Comparison of ENCODE assay signal across 8 mouse cellular contexts in the genomic region with DNA sequence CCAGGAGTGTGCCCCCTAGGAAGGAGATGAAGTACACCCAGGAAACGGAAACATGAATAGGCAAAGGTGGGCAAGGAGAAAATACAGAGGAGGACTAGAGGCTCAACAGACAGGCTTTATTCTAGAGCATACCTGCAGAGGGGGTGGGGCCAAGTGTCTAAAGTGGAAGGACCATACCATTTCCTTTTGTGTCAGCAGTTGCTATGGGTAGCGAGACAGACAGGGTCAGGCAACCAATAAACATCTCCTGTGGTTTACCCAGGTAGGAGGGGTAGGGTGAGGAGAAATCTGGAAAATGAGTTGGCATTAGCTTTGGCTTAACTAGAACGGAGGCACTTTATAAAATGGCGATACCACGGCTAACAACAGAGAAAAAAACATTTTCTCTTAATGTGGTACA. TPM values are rescaled to one million over a fixed set of nuclear protein-coding genes. Genes with fewer than 3 reads are reported as not detected.
DNase-seq lines count a peak whose midpoint lies in the region; ATAC-seq lines count a peak whose summit lies in the region.

No protein-coding gene starts in this region.

- ATAC-seq in heart, embryonic 13.5 days (ENCODE audit: extremely low read depth, insufficient number of reproducible peaks, low FRiP score, low TSS enrichment) = no peak
- ATAC-seq in hindbrain, embryonic 11.5 days (ENCODE audit: low FRiP score) = no peak
- ATAC-seq in limb, embryonic 12.5 days (ENCODE audit: insufficient number of reproducible peaks, insufficient read depth, low FRiP score, low TSS enrichment, low read depth) = no peak
- no peak for ATAC-seq in midbrain, embryonic 16.5 days
- ATAC-seq in granulocyte monocyte progenitor cell, adult 5-6 weeks (replicated peaks; ENCODE audit: poor library complexity, severe bottlenecking) = no peak

- 0 out of 2 replicates have a peak overlapping the region, but pooled peaks have one; percentile 81 for H3K27ac ChIP-seq in heart, embryonic 13.5 days (replicated peaks)
- no peak overlapping the region for H3K27ac ChIP-seq in hindbrain, embryonic 11.5 days (ENCODE audit: low read depth, low read length)
- H3K27ac ChIP-seq in limb, embryonic 12.5 days = peak overlapping the region; percentile 98
- 0 out of 2 replicates have a peak overlapping the region, but pooled peaks have one; percentile 97 for H3K27ac ChIP-seq in midbrain, embryonic 16.5 days (ENCODE audit: low read length)

- H3K4me2 ChIP-seq in heart, embryonic 13.5 days = peak overlapping the region; percentile 76
- H3K4me2 ChIP-seq in hindbrain, embryonic 11.5 days (replicated peaks; ENCODE audit: low read depth, low read length) = peak overlapping the region; percentile 5; the same call in 1 of the 2 replicates
- H3K4me2 ChIP-seq in limb, embryonic 12.5 days = peak overlapping the region; percentile 65
- H3K4me2 ChIP-seq in midbrain, embryonic 16.5 days (ENCODE audit: low read length) = peak overlapping the region; percentile 63

- peaks cover 18% of the 10 kb centered on the region for H3K4me1 ChIP-seq in heart, embryonic 13.5 days
- no peaks in the 10 kb centered on the region; the same call in 1 of the 2 replicates for H3K4me1 ChIP-seq in hindbrain, embryonic 11.5 days (replicated peaks; ENCODE audit: control insufficient read depth, insufficient read depth, low read length)
- peaks cover 18% of the 10 kb centered on the region for H3K4me1 ChIP-seq in limb, embryonic 12.5 days (replicated peaks)
- peaks cover 14% of the 10 kb centered on the region for H3K4me1 ChIP-seq in midbrain, embryonic 16.5 days (ENCODE audit: control insufficient read depth, insufficient read depth, low read length)

- no peak for DNase-seq in heart, adult 8-10 months (ENCODE audit: low spot score)
- peak; percentile 49 for DNase-seq in cerebellum, adult 8-10 months
- DNase-seq in hindbrain, embryonic 11.5 days (ENCODE audit: low spot score) = peak; percentile 6
- no peak for DNase-seq in right cerebral cortex, postnatal 25 days

- no peaks in the 10 kb centered on the region for H3K9me3 ChIP-seq in heart, embryonic 13.5 days
- H3K9me3 ChIP-seq in hindbrain, embryonic 11.5 days (ENCODE audit: control insufficient read depth, low read length) = no peaks in the 10 kb centered on the region
- H3K9me3 ChIP-seq in limb, embryonic 12.5 days = no peaks in the 10 kb centered on the region
- 0 out of 2 replicates have a peak, but pooled peaks cover 2% of the 10 kb centered on the region for H3K9me3 ChIP-seq in midbrain, embryonic 16.5 days (replicated peaks; ENCODE audit: control insufficient read depth, low read length, poor library complexity, severe bottlenecking)

- peak overlapping the region; percentile 88 for H3K4me3 ChIP-seq in heart, embryonic 13.5 days
- H3K4me3 ChIP-seq in hindbrain, embryonic 11.5 days (ENCODE audit: low read depth, low read length) = no peak overlapping the region
- H3K4me3 ChIP-seq in limb, embryonic 12.5 days (replicated peaks) = peak overlapping the region; percentile 64
- peak overlapping the region; percentile 70 for H3K4me3 ChIP-seq in midbrain, embryonic 16.5 days (ENCODE audit: low read depth, low read length)

- H3K27me3 ChIP-seq in heart, embryonic 13.5 days (replicated peaks) = no peaks in the 10 kb centered on the region
- H3K27me3 ChIP-seq in hindbrain, embryonic 11.5 days (ENCODE audit: control insufficient read depth, insufficient read depth, low read length) = no peaks in the 10 kb centered on the region
- no peaks in the 10 kb centered on the region for H3K27me3 ChIP-seq in limb, embryonic 12.5 days
- H3K27me3 ChIP-seq in midbrain, embryonic 16.5 days (ENCODE audit: control insufficient read depth, insufficient read depth, low read depth, low read length) = no peaks in the 10 kb centered on the region

- no peak overlapping the region for H3K9ac ChIP-seq in heart, embryonic 13.5 days
- no peak overlapping the region for H3K9ac ChIP-seq in hindbrain, embryonic 11.5 days (ENCODE audit: low read depth, low read length)
- peak overlapping the region; percentile 19; the same call in 1 of the 2 replicates for H3K9ac ChIP-seq in limb, embryonic 12.5 days (replicated peaks)
- H3K9ac ChIP-seq in midbrain, embryonic 16.5 days (ENCODE audit: low read depth, low read length) = no peak overlapping the region

- WGBS in heart, embryonic 13.5 days = 77% methylated on average over 5 of the region's 5 CpGs
- 75% methylated on average over 5 of the region's 5 CpGs for WGBS in hindbrain, embryonic 11.5 days
- WGBS in limb, embryonic 12.5 days = 37% methylated on average over 5 of the region's 5 CpGs
- 69% methylated on average over 5 of the region's 5 CpGs for WGBS in midbrain, embryonic 16.5 days

- H3K36me3 ChIP-seq in heart, embryonic 13.5 days = peaks cover 26% of the 10 kb centered on the region
- H3K36me3 ChIP-seq in hindbrain, embryonic 11.5 days (ENCODE audit: control insufficient read depth, insufficient read depth, low read length) = no peaks in the 10 kb centered on the region
- H3K36me3 ChIP-seq in limb, embryonic 12.5 days = peaks cover 38% of the 10 kb centered on the region
- H3K36me3 ChIP-seq in midbrain, embryonic 16.5 days (ENCODE audit: control insufficient read depth, insufficient read depth, low read length) = peaks cover 10% of the 10 kb centered on the region

RNA-seq across cellular contexts. Expression of a gene that starts 1.1 kb away (rescaled TPM):
- 5.4 and 6.3 TPM in 2 replicates for polyA plus RNA-seq in heart, embryonic 13.5 days (2015; fragmentation: Nextera tagmentation; extraction: Ambion mirVana)
- 10 to 100 TPM in 2 of 4 experiments, 1 to 10 TPM in 2; 5.8 to 14.5 (median 8.7) TPM for total RNA-seq in heart, adult 8-10 months (2022)
- 6.0 and 8.9 TPM in 2 replicates for polyA plus RNA-seq in hindbrain, embryonic 11.5 days (2014; fragmentation: Nextera tagmentation; extraction: Ambion mirVana)
- polyA plus RNA-seq in limb, embryonic 12.5 days (2016; fragmentation: Nextera tagmentation; extraction: Ambion mirVana) = 13.1 and 15.3 TPM in 2 replicates
- polyA plus RNA-seq in midbrain, embryonic 16.5 days (2015; fragmentation: Nextera tagmentation; extraction: Ambion mirVana) = 6.2 and 7.5 TPM in 2 replicates
- 19.0 and 25.0 TPM in 2 replicates for total RNA-seq in granulocyte monocyte progenitor cell, adult 5-6 weeks (2014; fragmentation: Nextera tagmentation)
- total RNA-seq in granulocyte monocyte progenitor cell, adult 5-6 weeks (2017) = 17.1 and 17.9 TPM in 2 replicates

RNA-seq across cellular contexts. Expression of a gene that starts 19.9 kb away (rescaled TPM):
- polyA plus RNA-seq in heart, embryonic 13.5 days (2015; fragmentation: Nextera tagmentation; extraction: Ambion mirVana) = 50.9 and 63.2 TPM in 2 replicates
- total RNA-seq in heart, adult 8-10 months (2022) = 100 to 1,000 TPM; 118 to 153 (median 121) TPM
- 6.9 and 7.4 TPM in 2 replicates for polyA plus RNA-seq in hindbrain, embryonic 11.5 days (2014; fragmentation: Nextera tagmentation; extraction: Ambion mirVana)
- 28.9 TPM in 2 replicates for polyA plus RNA-seq in limb, embryonic 12.5 days (2016; fragmentation: Nextera tagmentation; extraction: Ambion mirVana)
- 10.8 and 12.4 TPM in 2 replicates for polyA plus RNA-seq in midbrain, embryonic 16.5 days (2015; fragmentation: Nextera tagmentation; extraction: Ambion mirVana)
- total RNA-seq in granulocyte monocyte progenitor cell, adult 5-6 weeks (2014; fragmentation: Nextera tagmentation) = 30.4 and 39.7 TPM in 2 replicates
- 19.2 and 20.1 TPM in 2 replicates for total RNA-seq in granulocyte monocyte progenitor cell, adult 5-6 weeks (2017)

RNA-seq across cellular contexts. Expression of a gene that starts 21.7 kb away (rescaled TPM):
- 14.0 and 17.6 TPM in 2 replicates for polyA plus RNA-seq in heart, embryonic 13.5 days (2015; fragmentation: Nextera tagmentation; extraction: Ambion mirVana)
- 10 to 100 TPM; 26.4 to 29.4 (median 28.3) TPM for total RNA-seq in heart, adult 8-10 months (2022)
- 22.1 and 24.4 TPM in 2 replicates for polyA plus RNA-seq in hindbrain, embryonic 11.5 days (2014; fragmentation: Nextera tagmentation; extraction: Ambion mirVana)
- 26.6 and 28.1 TPM in 2 replicates for polyA plus RNA-seq in limb, embryonic 12.5 days (2016; fragmentation: Nextera tagmentation; extraction: Ambion mirVana)
- 21.1 and 22.4 TPM in 2 replicates for polyA plus RNA-seq in midbrain, embryonic 16.5 days (2015; fragmentation: Nextera tagmentation; extraction: Ambion mirVana)
- total RNA-seq in granulocyte monocyte progenitor cell, adult 5-6 weeks (2014; fragmentation: Nextera tagmentation) = 21.2 and 31.9 TPM in 2 replicates
- 24.3 and 24.6 TPM in 2 replicates for total RNA-seq in granulocyte monocyte progenitor cell, adult 5-6 weeks (2017)

Comparison
In these comparisons a context has a peak if more than half of its experiments do, and no peak if none do; other contexts are left out.
1. H3K4me2 ChIP-seq: peak in every context shown above with its lines; median percentile 76 in heart, embryonic 13.5 days; 65 in limb, embryonic 12.5 days; 63 in midbrain, embryonic 16.5 days; 5 in hindbrain, embryonic 11.5 days.
2. DNase-seq: peak in cerebellum, adult 8-10 months (single experiment) and hindbrain, embryonic 11.5 days (single experiment); none in heart, adult 8-10 months (single experiment) and right cerebral cortex, postnatal 25 days (single experiment).